Mouse (Mus musculus): ENCODE measurements at regions not wholly inside any gene's neighbourhood (a gene's known extent, or its start where the extent isn't known, plus 50 kb on each side); places are given as distances from the start of the nearest gene placed in this dataset.
"Not testable (repeated sequence)": the region's sequence is repeated elsewhere in the genome, so short reads cannot be mapped to it uniquely, and the experiment has no call there.

- DNase-seq (ENCODE audit: low spot score): not testable (repeated sequence)
Observed at GRCm38 (mm10) chr6:64948839-64949238, 93.5 kb upstream of the Smarcad1 start.

GRCm38 (mm10) chr6:64961608-64962486, 80.5 kb upstream of the Smarcad1 start:
- no peak for DNase-seq (ENCODE audit: low spot score)

- no peak for DNase-seq (ENCODE audit: low spot score)
Observed at GRCm38 (mm10) chr6:64962612-64963011, 79.8 kb upstream of the Smarcad1 start.

GRCm38 (mm10) chr6:64964664-64965063, 77.7 kb upstream of the Smarcad1 start:
- DNase-seq (ENCODE audit: low spot score): no peak

- no peak for DNase-seq (ENCODE audit: low spot score)
Observed at GRCm38 (mm10) chr6:64965203-64965602, 77.2 kb upstream of the Smarcad1 start.

GRCm38 (mm10) chr6:64970158-64970557, 72.2 kb upstream of the Smarcad1 start:
- DNase-seq (ENCODE audit: low spot score): no peak

- DNase-seq (ENCODE audit: low spot score): peak; percentile 65
Observed at GRCm38 (mm10) chr6:64973968-64974367, 68.4 kb upstream of the Smarcad1 start.

GRCm38 (mm10) chr6:64974453-64974852, 67.9 kb upstream of the Smarcad1 start:
- not testable (repeated sequence) for DNase-seq (ENCODE audit: low spot score)

GRCm38 (mm10) chr6:64982132-64982531, 60.3 kb upstream of the Smarcad1 start:
- peak; percentile 5 for DNase-seq (ENCODE audit: low spot score)

All from embryo, embryonic 10.5 days (tissue).